Mouse (Mus musculus): ENCODE measurements around the gene Ski.

DNA sequence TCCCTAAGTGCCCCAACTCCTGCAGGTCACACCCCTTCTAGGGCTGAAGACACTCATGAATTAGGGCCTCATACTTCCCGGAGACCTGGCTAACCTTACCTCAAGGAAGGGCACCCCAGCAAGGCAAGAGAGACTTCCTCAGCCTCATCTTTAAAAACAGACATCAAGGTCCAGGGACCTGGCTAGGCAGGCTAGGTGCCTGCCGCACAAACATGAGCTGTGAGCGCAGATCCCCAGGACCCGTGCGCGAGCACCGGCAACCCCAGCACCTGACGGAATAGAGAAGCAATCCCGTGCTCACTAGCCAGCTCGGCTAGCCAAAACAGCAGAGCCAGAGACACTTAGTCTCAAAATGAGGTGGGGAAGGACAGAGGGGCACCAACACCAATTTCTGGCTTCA, 7.6 kb downstream of the Ski start:
- TF ChIP-seq POLR2A (IDR thresholded peaks at IDR 0.05; ENCODE audit: borderline replicate concordance, extremely low read depth, insufficient read depth, insufficient read length, poor library complexity, severe bottlenecking) (no peak), CTCF (IDR thresholded peaks at IDR 0.05; ENCODE audit: borderline replicate concordance, extremely low read depth, insufficient read depth, insufficient read length) (no peak)
